Mouse (Mus musculus) thymus, postnatal 4 days (tissue): Measurements from ENCODE around the gene Fmnl2.

Source experiments
- DNase-seq: peaks from one replicate; pipeline ENCODE4 v3.0.0; 2021

Gene Fmnl2

DNA sequence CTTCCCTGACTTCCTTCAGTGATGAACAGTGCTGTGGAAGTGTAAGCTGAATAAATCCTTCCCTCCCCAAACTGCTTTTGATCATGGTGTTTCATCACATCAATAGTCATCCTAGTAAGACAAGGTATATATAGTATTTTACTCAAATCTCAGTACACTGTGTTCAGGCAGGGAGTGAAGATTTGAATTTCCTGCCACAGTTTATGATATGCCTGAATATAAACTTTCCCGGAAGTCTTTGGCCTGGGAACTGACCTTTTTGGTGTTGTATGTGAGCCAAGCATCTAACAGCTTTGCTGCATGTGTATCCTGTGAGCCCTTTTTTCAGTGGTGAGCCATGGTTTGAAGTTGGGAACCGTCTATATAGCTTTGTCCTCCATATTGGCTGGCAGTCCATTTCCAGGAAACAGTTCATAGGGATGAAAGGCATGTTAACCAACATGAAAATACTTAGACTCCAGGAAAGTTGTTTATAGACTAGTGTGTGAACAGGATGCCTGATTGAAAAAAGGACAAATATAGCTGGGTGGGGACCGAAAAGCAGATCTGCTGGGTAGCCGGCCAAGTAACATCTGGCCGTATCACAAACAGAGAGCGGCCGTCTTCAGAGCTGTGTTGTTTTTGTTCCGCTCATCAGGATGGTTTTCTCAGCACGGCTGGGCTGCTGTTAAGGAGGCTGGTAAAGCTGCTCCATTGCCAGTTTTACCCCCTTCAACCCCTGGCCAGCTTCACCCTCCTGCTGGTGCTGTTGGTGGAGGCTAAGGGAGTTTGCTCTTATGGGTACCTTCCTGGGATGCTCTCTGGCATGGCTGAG lies 133.4 kb downstream of the Fmnl2 start:
- DNase-seq, result no peak

DNA sequence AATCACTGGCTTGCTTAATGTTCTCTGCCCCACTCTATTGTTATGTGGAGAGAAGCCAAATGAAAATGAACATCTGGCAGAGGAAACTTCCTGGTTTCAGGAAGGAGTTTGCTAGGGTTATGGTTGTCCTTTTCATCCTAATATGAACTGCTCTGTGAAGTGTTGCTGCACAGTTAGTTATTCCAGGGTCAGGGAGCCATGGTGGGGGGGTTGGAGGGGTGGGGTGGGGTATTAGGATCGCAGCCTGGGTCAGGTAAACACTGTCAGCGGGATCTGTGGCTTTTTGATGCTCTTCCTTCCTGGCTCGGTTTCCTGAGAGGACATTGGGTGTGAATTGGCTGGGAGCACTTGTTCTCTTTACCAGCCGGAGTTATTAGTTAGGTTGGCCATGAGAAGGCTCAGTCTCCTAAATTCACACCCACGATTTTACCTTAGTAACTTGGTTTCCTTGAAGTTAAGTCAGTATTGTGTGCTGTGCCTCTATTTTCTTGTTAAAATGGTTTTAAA lies 134.1 kb downstream of the Fmnl2 start:
- no peak for DNase-seq

GRCm38 (mm10) chr2:52993241-52993640 lies 135.6 kb downstream of the Fmnl2 start:
- no peak for DNase-seq

DNA sequence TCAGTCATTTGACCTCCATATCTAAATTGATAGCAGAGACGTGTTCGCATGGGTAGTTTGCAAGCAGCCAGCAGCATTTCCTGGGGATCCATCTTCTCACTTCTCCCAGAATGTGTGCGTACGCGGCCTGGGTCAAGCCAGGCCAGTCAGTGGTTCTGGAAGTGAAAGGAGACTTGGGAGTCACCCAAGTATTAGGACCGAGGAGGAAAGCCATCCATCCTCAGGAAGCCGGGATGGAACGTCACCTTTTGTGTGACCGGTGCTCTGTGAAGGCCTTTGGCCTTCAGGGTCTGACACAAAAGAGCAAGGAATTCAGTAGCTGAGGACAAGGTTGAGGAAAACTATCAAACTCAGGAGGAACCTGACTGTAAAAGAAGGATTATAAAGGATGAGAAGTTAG lies 136.9 kb downstream of the Fmnl2 start:
- no peak for DNase-seq

DNA sequence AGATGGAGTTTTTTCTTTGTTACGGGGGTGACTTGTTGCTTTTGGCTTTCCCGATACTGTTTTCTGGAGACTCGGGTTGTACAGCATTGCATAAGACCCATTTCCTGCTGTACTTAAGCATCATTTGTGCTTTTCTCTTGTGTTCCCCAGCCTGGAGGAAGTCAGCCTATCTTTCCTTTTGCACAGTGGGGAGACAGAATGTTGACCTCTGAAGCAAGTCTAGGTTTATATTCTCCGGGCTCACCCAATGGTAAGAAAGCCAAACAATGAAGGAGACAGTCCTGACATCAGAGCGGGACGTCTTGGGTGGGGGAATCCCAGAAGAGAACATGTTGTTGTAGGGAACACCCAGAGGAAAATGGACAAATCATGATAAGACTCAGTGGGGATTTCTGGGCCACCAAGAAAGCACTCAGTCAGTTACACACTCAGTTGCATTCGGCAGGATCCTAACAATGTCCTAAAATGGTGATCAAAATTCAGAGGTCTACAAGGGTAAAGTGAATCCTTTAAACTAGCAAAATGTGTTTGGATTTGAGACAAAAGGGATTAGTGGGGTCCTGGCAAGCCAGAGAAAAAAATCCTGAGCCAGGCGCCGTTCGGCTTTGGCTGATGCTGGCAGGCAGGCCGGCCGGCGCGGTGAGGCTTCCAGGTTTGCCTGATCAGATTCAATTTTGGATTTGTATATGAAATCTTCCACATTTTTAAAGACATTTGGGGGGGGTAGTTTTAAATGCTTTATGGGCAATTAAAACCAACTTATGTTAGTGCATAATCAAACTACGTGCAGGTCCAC lies 140.5 kb downstream of the Fmnl2 start:
- DNase-seq, result no peak

DNA sequence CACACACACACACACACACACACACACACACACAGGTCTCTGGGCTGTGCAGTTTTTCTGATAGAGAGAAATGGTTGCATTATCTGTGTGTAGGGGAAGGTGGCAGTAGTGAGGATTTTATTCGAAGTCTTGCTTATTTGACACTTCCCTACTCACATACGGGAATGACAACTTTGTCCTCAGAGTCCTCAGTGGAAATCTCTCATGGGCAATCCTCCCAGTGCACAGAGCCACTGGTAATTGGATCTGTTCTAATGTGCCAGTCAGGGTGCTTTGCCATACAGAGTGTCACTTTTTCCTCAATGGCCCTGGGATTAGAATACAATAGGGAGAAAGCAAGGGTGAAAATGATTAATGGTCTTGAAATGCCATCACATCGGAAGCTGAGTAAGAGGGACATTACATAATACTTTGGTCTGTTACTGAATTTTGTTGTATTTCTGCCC lies 141.9 kb downstream of the Fmnl2 start:
- DNase-seq, result no peak

GRCm38 (mm10) chr2:53000446-53000845 lies 142.8 kb downstream of the Fmnl2 start:
- DNase-seq, result no peak

- no peak for DNase-seq
Measured at GRCm38 (mm10) chr2:53006161-53006560, 148.5 kb downstream of the Fmnl2 start.

GRCm38 (mm10) chr2:53007142-53007541 lies 149.5 kb downstream of the Fmnl2 start:
- peak; percentile 75 for DNase-seq

DNA sequence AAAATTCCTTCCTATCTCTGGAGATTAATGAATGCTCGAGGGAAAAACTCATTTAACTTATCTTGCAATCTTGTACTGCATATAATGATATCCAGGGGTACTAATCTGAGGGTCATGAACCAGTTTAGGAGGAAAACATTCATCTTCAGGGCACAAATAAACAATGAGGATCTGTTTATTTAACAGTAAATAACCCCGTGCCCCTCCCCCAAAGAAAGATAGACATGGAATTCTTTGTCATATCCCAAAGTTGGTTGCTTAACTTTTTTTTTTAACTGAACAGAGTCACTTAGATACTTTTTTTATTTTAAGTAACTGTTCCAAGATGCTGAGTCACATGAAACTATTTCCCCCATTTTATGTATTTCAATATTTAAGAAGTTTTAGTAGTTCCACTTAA lies 155.4 kb downstream of the Fmnl2 start:
- DNase-seq, result no peak

- no peak for DNase-seq
Measured at GRCm38 (mm10) chr2:53014451-53014850, 156.8 kb downstream of the Fmnl2 start.

DNA sequence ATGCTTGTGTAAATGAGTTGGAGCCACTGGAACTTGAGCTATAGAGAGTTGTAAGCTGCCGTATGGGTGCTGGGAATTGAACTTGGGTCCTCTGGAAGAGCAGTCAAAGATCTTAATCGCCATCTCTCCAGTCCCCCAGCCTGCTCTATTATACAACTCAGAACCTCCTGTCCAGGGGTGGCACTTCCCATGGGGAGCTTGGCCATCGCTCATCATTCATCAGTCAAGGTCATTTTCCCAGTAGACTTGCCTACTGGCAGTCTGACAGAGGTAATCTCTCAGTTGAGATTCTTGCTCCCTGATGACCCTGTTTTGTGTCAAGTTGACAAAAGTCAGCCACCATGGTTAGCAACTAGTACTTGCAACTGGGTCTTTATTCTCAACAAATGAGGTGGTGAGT lies 165.3 kb downstream of the Fmnl2 start:
- DNase-seq, result no peak

- no peak for DNase-seq
Measured at GRCm38 (mm10) chr2:53026056-53026769, 168.6 kb downstream of the Fmnl2 start.

- DNase-seq, result no peak
Measured at GRCm38 (mm10) chr2:53028868-53029267, 171.2 kb downstream of the Fmnl2 start.

GRCm38 (mm10) chr2:53029716-53030431 lies 172.2 kb downstream of the Fmnl2 start:
- DNase-seq, result no peak

GRCm38 (mm10) chr2:53030432-53030826 lies 172.8 kb downstream of the Fmnl2 start:
- DNase-seq, result no peak

DNA sequence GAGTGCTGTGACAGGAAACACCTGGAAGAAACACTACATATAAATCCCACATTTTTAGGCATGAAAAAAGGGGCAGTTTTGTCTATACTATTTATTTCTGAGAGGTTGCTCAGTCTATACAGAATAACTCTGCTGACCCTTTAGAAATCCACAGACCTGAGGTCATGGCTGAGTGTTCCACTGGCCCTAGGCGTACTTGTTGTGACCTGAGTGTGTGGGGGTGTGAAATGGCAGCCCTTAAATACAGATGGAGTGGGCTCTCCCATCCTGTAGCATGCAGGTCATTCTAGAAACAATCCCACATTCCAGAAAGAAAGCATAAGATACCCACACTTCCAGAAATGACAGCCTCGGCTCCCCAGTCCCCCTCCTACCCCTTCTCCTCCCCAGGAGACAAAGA lies 180.6 kb downstream of the Fmnl2 start:
- DNase-seq, result no peak

GRCm38 (mm10) chr2:53038737-53039136 lies 181.1 kb downstream of the Fmnl2 start:
- no peak for DNase-seq

- DNase-seq, result no peak
Measured at GRCm38 (mm10) chr2:53047031-53047430, 189.4 kb downstream of the Fmnl2 start.

GRCm38 (mm10) chr2:53047749-53048387 lies 190.2 kb downstream of the Fmnl2 start:
- no peak for DNase-seq

- no peak for DNase-seq
Measured at GRCm38 (mm10) chr2:53050376-53050775, 192.7 kb downstream of the Fmnl2 start.

- peak; percentile 43 for DNase-seq
Measured at GRCm38 (mm10) chr2:53051502-53051901, 193.8 kb downstream of the Fmnl2 start.
